Mouse (Mus musculus): ENCODE results near the gene Mfn2. TPM values are rescaled to one million over a fixed set of nuclear protein-coding genes. Genes with fewer than 3 reads are reported as not detected.
"Not testable (repeated sequence)": the region's sequence is repeated elsewhere in the genome, so short reads cannot be mapped to it uniquely, and the experiment has no call there.

Mfn2 gene
- polyA plus RNA-seq, 1 experiment from 2014 or later: 42.4 TPM

DNA sequence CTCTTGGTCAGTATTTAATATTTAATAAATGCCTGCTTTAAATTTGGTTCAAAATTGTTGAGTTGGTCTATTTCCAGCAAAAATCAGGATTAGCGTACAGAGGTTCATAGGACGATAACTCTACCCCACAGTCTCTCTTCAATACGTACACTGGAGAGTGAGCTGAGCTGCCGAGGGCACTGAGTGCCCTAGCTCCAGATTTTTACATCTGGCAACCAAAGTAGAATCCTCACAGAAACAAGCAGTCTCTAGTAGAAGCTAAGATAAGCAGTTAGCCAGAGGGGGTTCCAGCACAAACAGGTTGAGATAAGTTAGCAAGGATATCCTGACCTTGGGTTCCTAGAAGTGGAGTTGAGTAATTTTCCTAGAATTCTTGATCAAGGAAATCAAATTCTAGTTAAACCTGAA is 55.9 kb downstream of the Mfn2 start:
- peak overlapping the region; percentile 41 for H3K9ac ChIP-seq
- H3K36me3 ChIP-seq: peaks cover 4% of the 10 kb centered on the region; the same call in 1 of the 2 replicates
- peak; percentile 80 for ATAC-seq
- no peak overlapping the region for H3K27ac ChIP-seq
- peak overlapping the region; percentile 70 for H3K4me3 ChIP-seq (replicated peaks)
- peak overlapping the region; percentile 68 for H3K4me2 ChIP-seq (replicated peaks)
- H3K27me3 ChIP-seq (replicated peaks): no peaks in the 10 kb centered on the region
- 0 out of 2 replicates have a peak, but pooled peaks cover 3% of the 10 kb centered on the region for H3K4me1 ChIP-seq (replicated peaks)
- no peaks in the 10 kb centered on the region for H3K9me3 ChIP-seq
- 4% methylated on average over 4 of the region's 4 CpGs for WGBS

DNA sequence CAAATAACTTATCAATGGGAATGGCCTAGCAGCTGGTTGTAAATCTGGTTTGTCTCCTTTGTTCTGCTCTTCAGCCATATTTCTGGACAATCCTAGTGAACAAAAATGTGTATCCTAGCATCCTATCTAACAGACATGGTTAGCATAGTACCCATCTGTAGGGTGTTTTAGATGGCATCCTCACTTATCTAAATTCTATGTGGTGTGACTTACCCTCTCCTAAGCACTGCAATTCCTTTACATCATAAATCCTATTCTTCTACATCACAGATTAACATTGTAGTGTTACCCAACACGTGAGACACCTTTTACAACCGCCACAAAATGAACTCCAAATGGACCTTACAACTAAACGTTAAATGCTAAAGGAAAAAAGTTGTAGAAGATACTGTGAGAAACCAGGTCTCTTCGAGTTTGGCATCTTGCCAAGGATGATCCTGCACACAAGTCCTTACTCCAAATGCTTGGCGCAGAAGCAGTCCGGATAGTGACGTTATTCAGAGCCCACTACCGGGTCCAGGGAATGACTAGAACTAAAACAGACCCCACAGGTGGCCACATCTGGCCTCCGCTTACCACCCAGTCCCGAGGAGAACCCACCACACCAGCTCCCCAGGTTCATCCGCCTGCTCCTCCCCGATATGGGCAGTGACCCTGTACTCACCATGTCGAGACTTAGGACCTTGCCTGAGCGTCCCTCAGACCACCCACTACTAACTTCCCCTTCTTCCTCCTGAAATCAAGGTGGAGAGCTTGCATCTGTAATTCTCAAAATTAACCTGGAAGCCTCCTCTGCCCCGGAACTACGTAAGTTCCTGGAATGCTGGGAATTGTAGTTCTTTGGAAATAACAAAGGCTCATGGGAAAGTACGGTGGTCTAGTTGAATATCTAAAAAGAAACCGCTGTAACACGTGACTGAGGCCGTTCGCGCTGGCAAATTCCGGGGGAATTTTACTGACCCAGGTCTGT is 56.6 kb downstream of the Mfn2 start, which contains the start of gene Zfp933:
TSS of gene Zfp933 (minus strand) at position 753 of the 970 bp plus-strand sequence.
- H3K9ac ChIP-seq: peak within 1 kb of the TSS; percentile 64
- H3K27me3 ChIP-seq (replicated peaks): no peaks in the 10 kb centered on the region
- no peaks in the 10 kb centered on the region for H3K9me3 ChIP-seq
- 2% methylated on average over 23 of the region's 23 CpGs for WGBS
- peak within 1 kb of the TSS; percentile 70 for H3K4me3 ChIP-seq (replicated peaks)
- ATAC-seq: peak; percentile 97
- peak within 1 kb of the TSS; percentile 68 for H3K4me2 ChIP-seq (replicated peaks)
- peaks cover 10% of the 10 kb centered on the region for H3K36me3 ChIP-seq
- no peak within 1 kb of the TSS for H3K27ac ChIP-seq
- 0 out of 2 replicates have a peak, but pooled peaks cover 3% of the 10 kb centered on the region for H3K4me1 ChIP-seq (replicated peaks)

GRCm38 (mm10) chr4:147842871-147843270 is 61.6 kb downstream of the Mfn2 start:
- Histone ChIP-seq H3K9me3 (no peaks in the 10 kb centered on the region), H3K27ac (no peak overlapping the region), H3K27me3 (replicated peaks) (no peaks in the 10 kb centered on the region), H3K36me3 (peaks cover 18% of the 10 kb centered on the region), H3K4me1 (replicated peaks) (no peaks in the 10 kb centered on the region), H3K4me2 (replicated peaks) (no peak overlapping the region), H3K4me3 (replicated peaks) (no peak overlapping the region), H3K9ac (no peak overlapping the region)
- no peak for ATAC-seq
- WGBS: 96% methylated on average over 3 of the region's 3 CpGs

- not testable (repeated sequence) for H3K4me3 ChIP-seq (replicated peaks); H3K4me1 ChIP-seq (replicated peaks); H3K27me3 ChIP-seq (replicated peaks); H3K27ac ChIP-seq; H3K9ac ChIP-seq; ATAC-seq; H3K9me3 ChIP-seq; H3K4me2 ChIP-seq (replicated peaks)
- 98% methylated on average over 20 of the region's 26 CpGs for WGBS
- H3K36me3 ChIP-seq: peaks cover 18% of the 10 kb centered on the region
Observed at GRCm38 (mm10) chr4:147839282-147839681, 65.2 kb downstream of the Mfn2 start.

DNA sequence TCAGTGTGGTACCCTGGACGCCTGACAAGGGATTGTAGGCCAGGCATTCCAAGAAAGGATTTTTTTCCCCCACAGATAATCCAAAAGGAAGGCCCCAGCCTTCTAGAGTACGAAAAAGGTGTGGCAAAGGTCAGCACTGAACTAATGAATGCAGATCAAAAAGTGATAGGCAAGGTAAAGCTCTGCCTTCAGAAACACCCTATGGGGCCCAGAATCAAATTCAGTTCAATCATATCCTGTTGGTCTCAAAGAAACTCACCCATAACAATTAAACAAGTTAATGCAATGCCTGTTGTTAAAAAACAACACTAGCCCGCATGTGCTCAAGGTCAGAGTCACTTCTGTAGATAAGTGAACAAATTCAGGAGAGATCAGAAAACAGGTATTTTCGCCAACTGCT is 80.1 kb downstream of the Mfn2 start:
- Histone ChIP-seq H3K4me1 (replicated peaks) (no peaks in the 10 kb centered on the region), H3K4me3 (replicated peaks) (no peak overlapping the region), H3K27ac (no peak overlapping the region), H3K36me3 (peaks cover 23% of the 10 kb centered on the region), H3K27me3 (replicated peaks) (no peaks in the 10 kb centered on the region), H3K9me3 (peaks cover 24% of the 10 kb centered on the region), H3K9ac (no peak overlapping the region), H3K4me2 (replicated peaks) (no peak overlapping the region)
- ATAC-seq: no peak
- 95% methylated on average over 4 of the region's 4 CpGs for WGBS

Other genes with a start within 250 kb of the Mfn2 start
- gene Zfp534, start 202.2 kb downstream of the Mfn2 start, polyA plus RNA-seq (2015; fragmentation: Nextera tagmentation; extraction: Ambion mirVana): not detected in 2 replicates
- 10.8 and 11.9 TPM in 2 replicates for gene Zfp984, start 94.9 kb downstream of the Mfn2 start, polyA plus RNA-seq (2015; fragmentation: Nextera tagmentation; extraction: Ambion mirVana)
- 4.6 and 4.7 TPM in 2 replicates for gene Zfp933, start 56.3 kb downstream of the Mfn2 start, polyA plus RNA-seq (2015; fragmentation: Nextera tagmentation; extraction: Ambion mirVana)
- 33.1 and 35.6 TPM in 2 replicates for gene Miip, start 35.9 kb downstream of the Mfn2 start, polyA plus RNA-seq (2015; fragmentation: Nextera tagmentation; extraction: Ambion mirVana)
- gene Fv1, start 35.7 kb downstream of the Mfn2 start, polyA plus RNA-seq (2015; fragmentation: Nextera tagmentation; extraction: Ambion mirVana): 9.6 and 9.8 TPM in 2 replicates
- 38.0 and 38.8 TPM in 2 replicates for gene Plod1, start 32.1 kb upstream of the Mfn2 start, polyA plus RNA-seq (2015; fragmentation: Nextera tagmentation; extraction: Ambion mirVana)
- 17.5 and 18.4 TPM in 2 replicates for gene 2510039O18Rik, start 36.2 kb upstream of the Mfn2 start, polyA plus RNA-seq (2015; fragmentation: Nextera tagmentation; extraction: Ambion mirVana)
- gene Nppb, start 81.1 kb upstream of the Mfn2 start, polyA plus RNA-seq (2015; fragmentation: Nextera tagmentation; extraction: Ambion mirVana): not detected in 2 replicates
- 0.21 TPM in 1 of 2 replicates, not detected in the other for gene Nppa, start 96.0 kb upstream of the Mfn2 start, polyA plus RNA-seq (2015; fragmentation: Nextera tagmentation; extraction: Ambion mirVana)
- 4.7 and 4.9 TPM in 2 replicates for gene Clcn6, start 134.1 kb upstream of the Mfn2 start, polyA plus RNA-seq (2015; fragmentation: Nextera tagmentation; extraction: Ambion mirVana)
- gene Mthfr, start 134.4 kb upstream of the Mfn2 start, polyA plus RNA-seq (2015; fragmentation: Nextera tagmentation; extraction: Ambion mirVana): 18.4 TPM in 2 replicates
- gene Agtrap, start 183.3 kb upstream of the Mfn2 start, polyA plus RNA-seq (2015; fragmentation: Nextera tagmentation; extraction: Ambion mirVana): 15.1 and 16.7 TPM in 2 replicates
- gene Mad2l2, start 225.7 kb upstream of the Mfn2 start, polyA plus RNA-seq (2015; fragmentation: Nextera tagmentation; extraction: Ambion mirVana): 32.9 and 33.9 TPM in 2 replicates
- gene Draxin, start 226.0 kb upstream of the Mfn2 start, polyA plus RNA-seq (2015; fragmentation: Nextera tagmentation; extraction: Ambion mirVana): 0.15 and 0.24 TPM in 2 replicates
- gene Fbxo6, start 247.4 kb upstream of the Mfn2 start, polyA plus RNA-seq (2015; fragmentation: Nextera tagmentation; extraction: Ambion mirVana): 16.0 and 17.9 TPM in 2 replicates

Data from intestine, embryonic 15.5 days (tissue).